Mouse (Mus musculus): ENCODE measurements around the gene Odaph.
"Not testable (repeated sequence)": the region's sequence is repeated elsewhere in the genome, so short reads cannot be mapped to it uniquely, and the experiment has no call there.

Gene Odaph

DNA sequence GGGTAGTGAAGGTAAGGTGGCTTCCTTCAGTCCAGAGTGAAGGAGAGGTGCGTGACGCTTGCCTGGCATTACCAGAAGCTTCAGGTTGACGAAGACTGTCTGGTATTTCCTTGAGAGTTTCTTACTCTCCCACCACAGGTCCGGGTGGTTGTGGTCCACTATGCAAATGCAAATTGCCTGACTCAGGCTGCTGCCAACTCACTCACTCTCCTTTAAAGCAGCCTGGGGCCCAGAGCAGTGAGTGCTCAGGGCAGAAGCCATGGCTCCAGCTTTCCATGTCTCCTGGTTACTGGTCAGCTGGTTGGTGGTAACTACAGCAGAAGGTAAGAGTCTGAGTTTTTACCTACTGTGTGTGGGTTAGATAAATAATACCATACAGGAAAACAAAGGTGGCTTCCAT is at the start of gene Odaph:
Gene Odaph, plus strand, starts transcription at position 240 of the 400 bp plus-strand sequence.
- no peak for DNase-seq

- DNase-seq, result not testable (repeated sequence)
Observed at GRCm38 (mm10) chr5:91945609-91946008, 41.7 kb upstream of the Odaph start.

DNA sequence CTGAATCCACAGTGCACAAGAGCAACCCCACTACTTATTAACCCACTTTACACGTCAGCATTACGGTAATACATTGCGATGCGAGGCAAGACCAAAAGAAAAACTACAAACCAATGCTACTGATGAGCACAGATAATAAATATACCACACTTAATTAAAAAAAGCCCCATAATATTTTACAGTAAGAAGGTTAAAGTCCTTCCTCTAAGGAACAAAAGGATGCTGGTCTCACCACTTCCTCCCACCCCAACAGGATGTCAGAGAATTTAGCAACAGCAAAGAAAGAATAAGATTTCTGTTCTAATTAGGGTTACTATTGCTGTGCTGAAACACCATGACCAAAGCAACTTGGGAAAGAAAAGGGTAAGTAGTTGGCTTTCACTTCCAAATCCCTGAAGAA is 40.3 kb upstream of the Odaph start:
- DNase-seq, result no peak

DNA sequence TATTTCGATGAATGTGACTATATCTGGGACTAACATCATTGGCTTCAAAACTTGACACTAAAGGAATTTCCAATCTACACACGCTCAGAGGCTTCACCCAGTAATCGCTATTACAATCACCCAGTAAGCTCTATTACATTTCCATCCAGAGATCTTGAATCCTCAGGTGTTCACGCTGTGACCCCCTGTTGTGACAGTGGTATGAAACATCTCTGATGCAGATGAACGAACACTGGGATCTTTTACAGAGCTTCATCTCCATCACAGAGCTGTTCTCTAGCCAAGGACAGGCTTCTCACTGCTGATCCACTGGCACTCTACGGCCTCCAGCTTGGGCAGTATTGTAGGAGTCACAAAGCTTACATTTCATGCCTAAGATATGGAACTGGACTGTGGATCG is 37.8 kb upstream of the Odaph start:
- DNase-seq, result no peak

GRCm38 (mm10) chr5:91951404-91951803 is 35.9 kb upstream of the Odaph start:
- DNase-seq, result no peak

DNA sequence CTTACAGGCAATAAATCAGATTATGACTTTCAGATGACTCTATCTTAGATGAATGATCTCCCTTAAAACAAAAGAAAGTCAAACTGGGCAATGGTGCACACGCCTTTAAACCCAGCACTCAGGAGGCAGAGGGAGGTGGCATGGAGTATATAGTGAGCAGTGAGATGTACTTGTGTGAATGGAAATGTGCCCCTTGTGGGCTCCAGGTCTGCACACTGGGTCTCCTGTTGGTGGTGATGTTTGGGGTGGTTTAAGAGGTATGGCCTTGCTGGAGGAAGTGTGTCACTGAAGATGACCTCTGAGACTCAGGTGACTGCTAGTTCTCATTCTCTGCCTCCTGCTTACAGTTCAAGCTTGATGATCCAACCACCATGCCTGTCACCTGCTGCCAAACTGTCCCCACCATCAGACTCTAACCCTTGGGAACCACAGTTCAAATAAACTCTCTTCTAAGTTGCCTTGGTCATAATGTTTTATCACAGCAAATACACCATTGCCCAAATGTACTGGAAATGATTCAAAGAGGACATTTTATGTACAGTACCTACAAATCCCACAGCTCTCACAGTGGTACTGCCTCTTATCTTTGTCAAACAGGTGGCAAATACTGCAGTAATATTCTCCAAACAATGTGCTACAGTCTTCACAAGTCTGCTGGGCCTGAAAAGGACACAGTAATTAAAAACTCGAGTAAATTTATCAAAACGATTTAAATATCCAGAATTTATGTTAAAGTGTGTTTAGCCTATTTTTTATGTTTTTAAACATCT is 30.1 kb upstream of the Odaph start:
- no peak for DNase-seq

DNA sequence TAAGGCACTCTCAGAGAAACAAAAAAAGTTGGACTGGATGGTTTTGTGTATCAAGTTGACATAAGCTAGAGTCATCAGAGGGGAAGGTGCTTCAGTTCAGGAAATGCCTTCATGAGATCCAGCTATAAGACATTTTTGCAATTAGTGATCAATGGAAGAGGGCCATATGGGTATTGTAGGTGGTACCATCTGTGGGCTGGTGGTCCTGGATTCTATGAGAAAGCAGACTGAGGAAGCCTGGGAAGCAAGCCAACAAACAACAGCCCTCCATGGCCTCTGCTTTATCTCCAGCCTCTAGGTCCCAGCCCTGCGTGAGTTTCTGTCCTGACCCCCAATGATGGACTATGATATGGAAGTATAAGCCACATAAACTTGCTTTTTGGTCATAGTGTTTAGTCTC is 28.2 kb upstream of the Odaph start:
- DNase-seq, result no peak

GRCm38 (mm10) chr5:91959986-91960385 is 27.3 kb upstream of the Odaph start:
- no peak for DNase-seq

DNA sequence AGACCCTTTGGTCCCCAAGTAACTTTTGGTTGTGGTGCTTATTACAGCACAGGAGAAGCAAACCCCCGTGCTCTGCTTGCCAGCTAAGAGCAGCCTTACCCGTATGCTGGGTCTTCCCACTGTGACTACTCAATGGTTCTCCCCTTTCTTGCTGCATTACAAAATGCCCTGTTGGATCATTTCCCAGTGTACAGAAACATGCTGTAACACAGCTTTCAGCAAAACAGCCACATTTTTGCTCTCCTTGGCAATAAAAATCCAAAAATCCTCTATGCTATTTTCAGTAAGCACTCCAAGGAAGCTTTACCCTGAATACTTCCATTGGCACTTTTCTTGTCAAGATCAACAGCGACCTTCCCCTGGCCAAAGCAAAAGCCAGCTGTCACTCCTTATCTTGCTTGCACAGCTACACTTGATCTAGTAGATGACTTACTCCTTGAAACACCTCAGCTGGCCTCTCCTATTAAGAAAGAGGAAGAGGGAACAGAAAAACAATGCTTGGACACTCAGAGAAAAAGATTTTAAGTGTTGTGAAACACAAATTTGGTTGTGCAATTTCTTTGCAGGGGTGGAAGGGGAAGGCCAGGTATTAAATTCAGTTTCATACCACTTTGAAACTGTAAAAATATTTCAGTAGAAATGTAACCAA is 26.5 kb upstream of the Odaph start:
- DNase-seq, result no peak

DNA sequence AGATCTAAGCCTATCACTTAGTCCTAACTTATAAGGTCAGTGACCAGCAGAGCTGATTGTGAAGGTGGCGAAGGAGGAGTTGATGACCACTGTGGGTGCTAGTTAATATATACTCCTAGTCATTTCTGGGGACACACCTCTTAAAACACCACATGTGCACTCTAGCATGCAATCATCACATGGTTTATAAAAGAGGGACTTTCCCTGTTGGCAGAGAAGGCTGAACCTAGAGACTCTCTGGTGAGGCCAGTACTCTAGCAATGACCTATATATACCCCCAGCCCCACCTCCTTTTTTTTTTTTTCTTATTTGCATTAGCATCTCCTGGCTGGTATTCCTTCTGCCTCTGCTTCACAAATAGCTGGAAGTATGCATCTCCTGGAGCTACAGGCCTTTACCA is 25.9 kb upstream of the Odaph start:
- no peak for DNase-seq

GRCm38 (mm10) chr5:91962259-91962638 is 25.0 kb upstream of the Odaph start:
- no peak for DNase-seq

- DNase-seq, result peak; percentile 94 to 97
Observed at GRCm38 (mm10) chr5:91962639-91963440, 24.4 kb upstream of the Odaph start, which contains the start of gene Rchy1. Rchy1 (minus strand) TSS chr5:91963068.

DNA sequence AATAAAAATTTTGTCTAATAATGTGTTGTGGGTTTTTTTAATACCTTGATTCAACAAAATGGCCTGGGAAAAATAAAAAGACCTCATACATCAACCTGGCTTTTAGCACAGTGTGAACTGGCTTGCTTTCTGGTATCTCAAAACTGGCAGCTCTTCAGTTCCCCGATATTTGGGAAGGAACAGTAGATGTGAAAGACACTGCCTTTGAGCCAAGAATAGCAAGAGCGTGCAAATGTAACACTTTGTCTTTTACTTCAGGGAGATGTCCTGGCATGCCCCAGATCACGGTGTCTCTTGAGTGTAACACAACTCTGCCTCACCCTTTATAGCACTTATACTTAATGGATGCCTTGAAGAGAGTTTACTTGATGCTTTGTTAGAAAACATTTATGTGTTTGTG is 15.2 kb upstream of the Odaph start:
- DNase-seq, result no peak

- DNase-seq, result no peak
Observed at GRCm38 (mm10) chr5:91974002-91974401, 13.3 kb upstream of the Odaph start.

- no peak for DNase-seq
Observed at GRCm38 (mm10) chr5:91975758-91976157, 11.5 kb upstream of the Odaph start.

DNA sequence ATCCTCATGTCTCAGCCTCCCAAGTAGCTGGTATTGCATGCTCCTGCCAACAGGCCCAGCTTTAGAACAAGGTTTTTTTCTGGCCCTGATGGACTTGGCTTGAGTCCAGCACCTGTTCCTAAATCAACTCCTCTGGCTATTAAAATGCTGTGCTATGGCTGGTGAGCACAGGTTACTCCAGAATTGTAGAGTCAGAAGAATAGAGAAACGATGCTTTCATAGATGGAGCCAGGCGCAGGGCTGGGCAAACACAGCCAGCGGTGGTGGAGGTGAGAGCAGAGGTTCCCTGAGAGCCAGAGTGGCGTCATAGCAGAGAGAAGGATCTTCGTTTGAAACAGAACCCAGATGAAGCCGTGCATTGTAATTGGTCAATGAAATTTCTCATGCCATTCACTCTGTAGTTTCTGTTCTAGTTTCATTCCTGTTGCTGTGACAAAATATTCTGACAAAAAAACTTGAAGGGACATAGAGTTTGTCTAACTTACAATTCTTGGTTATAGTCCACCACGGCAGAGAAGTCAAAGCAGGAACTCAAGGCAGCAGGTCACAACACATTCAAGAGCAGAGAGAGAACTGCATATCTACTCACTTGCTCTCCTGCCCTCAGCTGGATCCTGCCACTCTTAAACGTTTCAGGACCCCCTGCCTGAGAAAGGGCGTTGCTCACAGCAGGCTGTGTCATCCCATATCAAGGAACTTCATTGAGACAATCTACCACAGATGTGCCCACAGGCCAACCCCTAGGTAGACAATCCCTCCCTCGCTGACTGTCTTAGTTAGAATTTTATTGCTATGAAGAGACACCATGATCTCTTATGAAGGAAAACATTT is 10.5 kb upstream of the Odaph start:
- DNase-seq, result no peak

- DNase-seq, result no peak
Observed at GRCm38 (mm10) chr5:91977397-91977770, 9.9 kb upstream of the Odaph start.

- no peak for DNase-seq
Observed at GRCm38 (mm10) chr5:91981176-91981840, 6.0 kb upstream of the Odaph start.

DNA sequence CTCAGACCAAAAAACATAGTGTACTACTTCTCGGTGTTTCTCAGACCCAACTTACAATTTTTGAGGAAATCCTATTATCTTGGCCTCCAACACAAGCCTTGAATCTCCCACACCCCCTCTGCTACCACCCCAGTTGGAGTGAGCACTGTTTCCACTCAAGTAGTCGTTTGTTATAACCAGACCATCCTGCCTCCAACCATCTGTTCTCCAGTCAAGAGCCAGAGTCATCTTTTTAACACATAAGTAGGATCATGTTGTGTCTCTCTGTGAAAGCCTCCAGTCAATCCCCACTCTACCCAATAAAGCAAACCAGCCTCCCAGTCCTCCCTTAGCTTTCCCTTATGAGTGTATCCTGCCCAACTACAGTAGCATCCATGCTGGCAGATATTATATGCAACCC is 3.8 kb upstream of the Odaph start:
- no peak for DNase-seq

- no peak for DNase-seq
Observed at GRCm38 (mm10) chr5:91985721-91986120, 1.6 kb upstream of the Odaph start.

DNA sequence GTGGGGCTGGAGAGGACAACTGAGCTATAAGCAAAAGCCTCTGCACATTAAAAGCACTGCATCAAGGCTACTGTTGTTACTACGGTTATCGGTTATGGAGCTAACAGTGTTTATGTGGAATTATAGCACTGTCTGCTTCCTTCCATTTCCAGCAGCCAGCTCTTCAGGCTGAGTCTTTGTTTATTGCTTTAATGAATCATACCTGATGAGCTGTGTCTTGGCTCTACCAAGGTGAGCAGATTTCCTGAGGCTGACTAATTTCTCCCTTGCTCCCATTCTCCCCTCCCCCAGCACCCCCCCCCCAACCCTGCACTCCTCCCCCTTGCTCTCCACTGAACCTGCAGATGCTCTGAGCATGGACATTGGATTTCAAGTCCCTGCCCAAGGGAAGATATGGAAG is 524 bp downstream of the Odaph start:
- no peak for DNase-seq

DNA sequence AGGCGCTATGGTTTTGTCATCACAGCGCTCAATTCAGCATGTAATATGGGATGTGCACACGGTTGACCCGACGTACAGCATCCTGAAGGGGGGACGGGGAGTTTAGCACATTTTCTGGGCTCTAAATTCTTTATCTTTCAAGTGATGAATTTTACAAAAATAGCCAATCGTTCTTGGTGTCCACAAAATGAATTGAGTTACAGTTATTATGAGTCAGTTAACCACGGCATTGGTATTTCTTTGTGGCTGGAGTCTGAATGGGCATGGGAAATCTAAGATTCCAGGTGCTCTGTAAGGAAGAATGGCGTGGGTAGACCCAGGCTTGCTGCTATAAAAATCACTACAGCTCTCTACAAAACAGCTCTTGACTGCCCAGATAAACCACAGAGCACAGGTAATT is 2.0 kb downstream of the Odaph start:
- DNase-seq, result no peak

Data from cerebellum, adult 18-20 months (tissue).